Mouse (Mus musculus) myocyte (in vitro differentiated cells): ENCODE data around the gene Rarg.

Experiments
- CEBPB ChIP-seq: IDR thresholded peaks from 2 replicates; pipeline ENCODE4 v1.6.1; 2011; ENCODE audit warnings: mild to moderate bottlenecking, moderate library complexity; ENCODE audit not compliant: poor library complexity, insufficient read depth, severe bottlenecking
- E2F4 ChIP-seq: IDR thresholded peaks from one replicate; pipeline ENCODE4 v1.6.1; 2011; ENCODE audit warnings: mild to moderate bottlenecking, control low read depth, moderate library complexity; ENCODE audit not compliant: insufficient read depth
- MAX ChIP-seq: IDR thresholded peaks from one replicate; pipeline ENCODE4 v1.6.1; 2011; ENCODE audit warnings: low read depth, mild to moderate bottlenecking, control low read depth
- MYOG ChIP-seq, 3 experiments: IDR thresholded peaks; one replicate each; pipeline ENCODE4 v1.6.1; 2011; ENCODE audit warnings: control low read depth in 2 of 3, low read depth in 2 of 3, mild to moderate bottlenecking in 2 of 3; ENCODE audit not compliant: insufficient read length in 2 of 3, control insufficient read depth in 1 of 3, insufficient read depth in 1 of 3
- POLR2A ChIP-seq: IDR thresholded peaks from one replicate; pipeline ENCODE4 v1.6.1; 2011; ENCODE audit warnings: low read depth, mild to moderate bottlenecking, control low read depth, moderate library complexity; ENCODE audit not compliant: insufficient read length
- POLR2AphosphoS2 ChIP-seq: IDR thresholded peaks from one replicate; pipeline ENCODE4 v1.6.1; 2011; ENCODE audit warnings: low read depth, control low read depth; ENCODE audit not compliant: insufficient read length
- REST ChIP-seq: IDR thresholded peaks from one replicate; pipeline ENCODE4 v1.6.1; 2011; ENCODE audit warnings: mild to moderate bottlenecking, control low read depth, moderate library complexity; ENCODE audit not compliant: insufficient read depth, insufficient read length
- SRF ChIP-seq: IDR thresholded peaks from one replicate; pipeline ENCODE4 v1.6.1; 2011; ENCODE audit warnings: low read depth; ENCODE audit not compliant: control insufficient read depth, insufficient read length
- TCF12 ChIP-seq: IDR thresholded peaks from one replicate; pipeline ENCODE4 v1.6.1; 2011; ENCODE audit warnings: mild to moderate bottlenecking, control low read depth; ENCODE audit not compliant: poor library complexity, insufficient read depth, severe bottlenecking
- TCF3 ChIP-seq: IDR thresholded peaks from one replicate; pipeline ENCODE4 v1.6.1; 2011; ENCODE audit warnings: low read depth, control low read depth; ENCODE audit not compliant: insufficient read length
- USF1 ChIP-seq: IDR thresholded peaks from one replicate; pipeline ENCODE4 v1.6.1; 2011; ENCODE audit warnings: low read depth, mild to moderate bottlenecking, control low read depth, moderate library complexity

DNA sequence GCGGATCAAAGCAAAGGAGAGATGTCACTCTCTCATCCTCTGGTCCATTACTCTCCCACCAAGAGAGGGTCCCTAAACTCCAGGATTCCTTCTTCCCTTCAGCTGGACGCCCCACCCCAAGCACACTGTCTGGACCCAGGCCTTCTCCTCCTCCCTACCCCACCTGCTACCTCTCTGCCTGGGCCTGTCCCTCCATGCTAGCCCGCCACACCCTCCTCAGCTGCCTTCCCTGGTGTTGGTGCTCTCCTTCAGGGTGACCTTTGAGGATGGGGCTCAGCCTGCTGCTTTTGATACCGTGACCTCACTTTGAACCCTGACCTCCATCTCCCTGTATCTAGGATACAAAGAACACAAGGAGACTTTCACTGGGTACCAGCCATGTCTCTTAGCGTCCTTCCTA is 6.8 kb downstream of the Rarg start:
- no peak for TF ChIP-seq TCF3
- no peak for TF ChIP-seq POLR2A
- no peak for TF ChIP-seq POLR2AphosphoS2
- no peak for TF ChIP-seq E2F4
- no peak for TF ChIP-seq MAX
- TF ChIP-seq TCF12: no peak
- no peak for TF ChIP-seq USF1
- TF ChIP-seq SRF: no peak
- TF ChIP-seq CEBPB: no peak
- TF ChIP-seq MYOG (IDR thresholded peaks at IDR 0.05; ENCODE audit: control insufficient read depth in 1 of 3, insufficient read depth in 1 of 3, insufficient read length in 2 of 3, low read depth in 2 of 3): no peak
- no peak for TF ChIP-seq REST
